Mouse (Mus musculus): ENCODE measurements around the gene 1700001O22Rik. TPM values are rescaled to one million over a fixed set of nuclear protein-coding genes. Genes with fewer than 3 reads are reported as not detected.

1700001O22Rik gene
- 9.7 and 11.1 TPM in 2 replicates for polyA plus RNA-seq (2021; fragmentation: Nextera tagmentation)
- long read RNA-seq, experiment 1, transcript 1700001O22Rik-201 (7 exons, 1,672 nt), result major isoform, 18 of 52 reads
- long read RNA-seq, experiment 1, partial matches to known transcripts, result 13 of 52 reads
- long read RNA-seq, experiment 1, other reads (novel, unspliced or antisense), result 20 of 52 reads
- long read RNA-seq, experiment 2, transcript 1700001O22Rik-201 (7 exons, 1,672 nt), result major isoform, 10 of 17 reads
- long read RNA-seq, experiment 2, partial matches to known transcripts, result 1 of 17 reads
- long read RNA-seq, experiment 2, other reads (novel, unspliced or antisense), result 5 of 17 reads

GRCm38 (mm10) chr2:30803604-30804003 is at the start of gene 1700001O22Rik:
1700001O22Rik (minus strand) TSS chr2:30803661.

GRCm38 (mm10) chr2:30834373-30835022 is 31.0 kb upstream of the 1700001O22Rik start, which contains the start of gene Prrx2:
Prrx2 (plus strand) TSS chr2:30834972.

GRCm38 (mm10) chr2:30830283-30830795 is 26.9 kb upstream of the 1700001O22Rik start, which contains the start of gene Asb6:
Asb6 (minus strand) TSS chr2:30830333.

GRCm38 (mm10) chr2:30807648-30808295 is 4.3 kb upstream of the 1700001O22Rik start, which contains the start of gene Ntmt1:
Ntmt1 (plus strand) TSS chr2:30807826.

Other genes with a start within 250 kb of the 1700001O22Rik start
- 5.9 and 9.5 TPM in 2 replicates for gene Cstad, start 208.6 kb downstream of the 1700001O22Rik start, polyA plus RNA-seq (2021; fragmentation: Nextera tagmentation)
- gene Ntmt1, start 4.2 kb upstream of the 1700001O22Rik start, polyA plus RNA-seq (2021; fragmentation: Nextera tagmentation), result 43.3 and 64.3 TPM in 2 replicates
- gene Asb6, start 26.7 kb upstream of the 1700001O22Rik start, polyA plus RNA-seq (2021; fragmentation: Nextera tagmentation), result 22.6 and 26.3 TPM in 2 replicates
- 0.21 and 1.2 TPM in 2 replicates for gene Prrx2, start 31.3 kb upstream of the 1700001O22Rik start, polyA plus RNA-seq (2021; fragmentation: Nextera tagmentation)
- gene Ptges, start 126.2 kb upstream of the 1700001O22Rik start, polyA plus RNA-seq (2021; fragmentation: Nextera tagmentation), result 2.1 and 3.7 TPM in 2 replicates
- 16.7 and 21.6 TPM in 2 replicates for gene Tor1b, start 149.3 kb upstream of the 1700001O22Rik start, polyA plus RNA-seq (2021; fragmentation: Nextera tagmentation)
- 57.6 and 78.1 TPM in 2 replicates for gene Tor1a, start 164.3 kb upstream of the 1700001O22Rik start, polyA plus RNA-seq (2021; fragmentation: Nextera tagmentation)
- gene BC005624, start 178.5 kb upstream of the 1700001O22Rik start, polyA plus RNA-seq (2021; fragmentation: Nextera tagmentation), result 91.7 and 95.6 TPM in 2 replicates
- gene Usp20, start 178.6 kb upstream of the 1700001O22Rik start, polyA plus RNA-seq (2021; fragmentation: Nextera tagmentation), result 20.8 and 25.0 TPM in 2 replicates

All from left cerebral cortex, adult 6 months (tissue).